Mouse (Mus musculus) liver, embryonic 14.5 days (tissue): ENCODE data around the gene Rxfp1. TPM values are rescaled to one million over a fixed set of nuclear protein-coding genes. Genes with fewer than 3 reads are reported as not detected.
"Not testable (repeated sequence)": the region's sequence is repeated elsewhere in the genome, so short reads cannot be mapped to it uniquely, and the experiment has no call there.

Source experiments
- ATAC-seq: fragments of 200-750 bp; cut with Nextera tagmentation; 2 replicates; pipeline ENCODE4 v1.8.0; 2017; ENCODE audit warnings: moderate number of reproducible peaks, mild to moderate bottlenecking, moderate library complexity; ENCODE audit not compliant: insufficient read depth
- DNase-seq, 3 experiments: peaks; one replicate each; pipeline ENCODE4 v3.0.0-alpha.2; 2012 to 2013; ENCODE audit warnings: low read depth in 3 of 3, low spot score in 3 of 3
- H3K27ac ChIP-seq: fragments of 300-500 bp; sonication (generic); 2 replicates; pipeline ENCODE4 v1.5.1; 2014; ENCODE audit warnings: moderate library complexity, mild to moderate bottlenecking, control low read depth, inconsistent platforms
- H3K27me3 ChIP-seq: fragments of 300-500 bp; sonication (generic); 2 replicates; pipeline ENCODE4 v1.6.1; 2014; ENCODE audit warnings: mild to moderate bottlenecking, low read length, moderate library complexity; ENCODE audit not compliant: control insufficient read depth, insufficient read depth
- H3K36me3 ChIP-seq: fragments of 300-500 bp; sonication (generic); replicated peaks from 2 replicates; pipeline ENCODE4 v1.6.1; 2014; ENCODE audit warnings: low read depth; ENCODE audit not compliant: control insufficient read depth, insufficient read depth
- H3K4me1 ChIP-seq, 2 experiments: fragments of 200-500 bp in 1 of 2; fragments of 300-500 bp in 1 of 2; sonication (generic) in 1 of 2; replicated peaks; 2 replicates each; pipeline ENCODE4 v1.6.1; 2012 to 2014; ENCODE audit warnings: antibody characterized with exemption in 1 of 2, inconsistent platforms in 1 of 2, low read length in 1 of 2; ENCODE audit not compliant: control insufficient read depth in 2 of 2, insufficient read depth in 2 of 2
- H3K4me2 ChIP-seq: fragments of 300-500 bp; sonication (generic); 2 replicates; pipeline ENCODE4 v1.6.1; 2014; ENCODE audit warnings: low read depth, mild to moderate bottlenecking, control low read depth, moderate library complexity
- H3K4me3 ChIP-seq, 2 experiments: fragments of 200-500 bp in 1 of 2; fragments of 300-500 bp in 1 of 2; sonication (generic) in 1 of 2; 2 replicates each; pipeline ENCODE4 v1.5.1; 2012 to 2014; ENCODE audit warnings: low read depth in 2 of 2, low read length in 2 of 2, mild to moderate bottlenecking in 2 of 2, control low read depth in 1 of 2, inconsistent platforms in 1 of 2, moderate library complexity in 1 of 2; ENCODE audit not compliant: insufficient read depth in 1 of 2
- H3K9ac ChIP-seq: fragments of 300-500 bp; sonication (generic); replicated peaks from 2 replicates; pipeline ENCODE4 v1.6.1; 2014; ENCODE audit warnings: mild to moderate bottlenecking, control low read depth, moderate library complexity
- H3K9me3 ChIP-seq: fragments of 300-500 bp; sonication (generic); 2 replicates; pipeline ENCODE4 v1.6.1; 2016; ENCODE audit warnings: low read length, mixed read lengths; ENCODE audit not compliant: control insufficient read depth
- CTCF ChIP-seq: IDR thresholded peaks from 2 replicates; pipeline ENCODE4 v1.5.1; 2016; ENCODE audit warnings: antibody characterized with exemption, low read depth, control low read depth
- EP300 ChIP-seq: IDR thresholded peaks from 2 replicates; pipeline ENCODE4 v1.6.1; 2016; ENCODE audit warnings: antibody characterized with exemption, low read depth
- WGBS: fragments of 180-500 bp; shearing (Covaris S2); extraction: QIAGEN DNeasy Blood & Tissue Kit; methylation state at CpG from one replicate; pipeline ENCODE4 v1.1.7; 2014; ENCODE audit not compliant: insufficient replicate concordance; 5-methylcytosine and 5-hydroxymethylcytosine counted together
- polyA plus RNA-seq, 2 experiments: library from polyadenylated mRNA; depleted of rRNA in 1 of 2; stranded (reverse) in 1 of 2; unstranded in 1 of 2; fragments of >200 nt; fragmentation: Nextera tagmentation in 1 of 2; extraction: Ambion mirVana in 1 of 2; gene quantifications; 2 replicates each; pipeline versions ENCODE4 v1.2.1 to v1.2.3; 2012 to 2014

Rxfp1 gene
- polyA plus RNA-seq, 2 experiments, result under 0.01 TPM; not detected in 1

- Histone ChIP-seq H3K9ac (no peak overlapping the region), H3K27me3 (no peaks in the 10 kb centered on the region), H3K9me3 (no peaks in the 10 kb centered on the region; the same call in 1 of the 2 replicates), H3K4me2 (no peak overlapping the region), H3K4me3 (no peak overlapping the region), H3K4me1 (no peaks in the 10 kb centered on the region), H3K36me3 (no peaks in the 10 kb centered on the region), H3K27ac (no peak overlapping the region)
- TF ChIP-seq EP300 (no peak), CTCF (no peak)
- 40% methylated on average over 9 of the region's 9 CpGs for WGBS
- no peak for DNase-seq
- no peak for ATAC-seq
Measured at GRCm38 (mm10) chr3:79690111-79690651, 47.5 kb downstream of the Rxfp1 start.

- H3K27me3 ChIP-seq, H3K4me2 ChIP-seq, H3K9ac ChIP-seq, ATAC-seq, H3K4me3 ChIP-seq, DNase-seq, H3K27ac ChIP-seq, H3K36me3 ChIP-seq, H3K4me1 ChIP-seq, H3K9me3 ChIP-seq: not testable (repeated sequence)
- 57% methylated on average over 4 of the region's 4 CpGs for WGBS
Measured at GRCm38 (mm10) chr3:79688101-79688500, 49.6 kb downstream of the Rxfp1 start.

- DNase-seq (no peak), ATAC-seq (no peak)
- Histone ChIP-seq H3K27me3 (no peaks in the 10 kb centered on the region), H3K9me3 (no peaks in the 10 kb centered on the region; the same call in 1 of the 2 replicates), H3K4me3 (no peak overlapping the region), H3K9ac (no peak overlapping the region), H3K4me1 (no peaks in the 10 kb centered on the region), H3K36me3 (no peaks in the 10 kb centered on the region), H3K4me2 (no peak overlapping the region), H3K27ac (no peak overlapping the region)
- TF ChIP-seq CTCF (no peak), EP300 (no peak)
- 61% methylated on average over 8 of the region's 8 CpGs for WGBS
Measured at GRCm38 (mm10) chr3:79683529-79683928, 54.2 kb downstream of the Rxfp1 start.

GRCm38 (mm10) chr3:79682351-79683132 is 55.1 kb downstream of the Rxfp1 start:
- Histone ChIP-seq H3K9ac (no peak overlapping the region), H3K9me3 (no peaks in the 10 kb centered on the region; the same call in 1 of the 2 replicates), H3K27ac (no peak overlapping the region), H3K4me3 (no peak overlapping the region), H3K4me1 (no peaks in the 10 kb centered on the region), H3K4me2 (no peak overlapping the region), H3K27me3 (no peaks in the 10 kb centered on the region), H3K36me3 (no peaks in the 10 kb centered on the region)
- 61% methylated on average over 14 of the region's 14 CpGs for WGBS
- ATAC-seq (no peak), DNase-seq (no peak)
- TF ChIP-seq EP300 (no peak), CTCF (no peak)

GRCm38 (mm10) chr3:79676411-79676810 is 61.3 kb downstream of the Rxfp1 start:
- ATAC-seq, result no peak
- no peak overlapping the region for H3K27ac ChIP-seq
- WGBS, result 65% methylated on average over 3 of the region's 3 CpGs

More at GRCm38 (mm10) chr3:79676411-79676810, 61.3 kb downstream of the Rxfp1 start:
- no peak for TF ChIP-seq CTCF
- TF ChIP-seq EP300, result no peak
- DNase-seq, result no peak
- Histone ChIP-seq H3K4me1 (no peaks in the 10 kb centered on the region), H3K36me3 (no peaks in the 10 kb centered on the region), H3K9me3 (no peaks in the 10 kb centered on the region), H3K4me2 (no peak overlapping the region), H3K27me3 (no peaks in the 10 kb centered on the region), H3K9ac (no peak overlapping the region), H3K4me3 (no peak overlapping the region)
